Mouse (Mus musculus) left cerebral cortex, adult 11 months (tissue): ENCODE measurements around the gene Lhx5.
A peak's percentile ranks its signal among the peaks of the same experiment; 100 is the strongest.

Experiments
- DNase-seq: peaks from one replicate; pipeline ENCODE4 v3.0.0; 2022; ENCODE audit warnings: low spot score

The Lhx5 gene

DNA sequence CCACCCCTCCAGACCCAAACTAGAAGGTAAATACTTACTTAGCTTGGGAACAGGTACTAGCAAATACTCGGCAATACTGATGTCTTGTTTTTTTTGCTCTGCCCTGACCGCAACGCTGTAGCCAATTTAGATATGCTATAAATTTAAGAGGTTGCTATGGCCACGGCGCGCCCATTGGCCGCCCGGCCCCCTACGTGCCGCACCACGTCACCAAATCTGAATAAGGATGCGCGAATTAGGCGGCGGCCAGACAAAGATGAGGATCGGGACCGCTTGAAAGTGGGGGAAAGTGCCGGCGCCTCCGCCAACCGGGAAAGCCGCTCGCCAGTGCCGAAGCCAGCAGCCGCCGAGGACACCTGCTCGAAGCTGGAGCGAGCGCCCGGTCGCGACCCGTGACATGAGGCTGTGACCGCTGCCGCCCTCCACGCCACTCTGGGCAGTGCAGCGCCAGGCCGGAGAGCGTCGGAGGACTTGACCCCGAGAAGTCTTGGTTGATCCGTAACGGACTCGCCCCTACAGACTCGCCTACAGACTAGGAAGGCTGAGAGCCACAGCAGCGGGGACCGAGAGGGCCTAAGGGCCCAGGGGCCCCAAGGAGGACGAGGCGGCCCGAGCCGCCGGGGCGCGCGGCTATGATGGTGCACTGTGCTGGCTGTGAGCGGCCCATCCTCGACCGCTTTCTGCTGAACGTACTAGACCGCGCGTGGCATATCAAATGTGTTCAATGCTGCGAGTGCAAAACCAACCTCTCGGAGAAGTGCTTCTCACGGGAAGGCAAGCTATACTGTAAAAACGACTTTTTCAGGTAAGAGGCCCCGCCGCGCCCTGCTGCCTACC, at the start of gene Lhx5:
Gene Lhx5, plus strand, starts transcription at position 51 of the 837 bp plus-strand sequence.
- DNase-seq: no peak

DNA sequence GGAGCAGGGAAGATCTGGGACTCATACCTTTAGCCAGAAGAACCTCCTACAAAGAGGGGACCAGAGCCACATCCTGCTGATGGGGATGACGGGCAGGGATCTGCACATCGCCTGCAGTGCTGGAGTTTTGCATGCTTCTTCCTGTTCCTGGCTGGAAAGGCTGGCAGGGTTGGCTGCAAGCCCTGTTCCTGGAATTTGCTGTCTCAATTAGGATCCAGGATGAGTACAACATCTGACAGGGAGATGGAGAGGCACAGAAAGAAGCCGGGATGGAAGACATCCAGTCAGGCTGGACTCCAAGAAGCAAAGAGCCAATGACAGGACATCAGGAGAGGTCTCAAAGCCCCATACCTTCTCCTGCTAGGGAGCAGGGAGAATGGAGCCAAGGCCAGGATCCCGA, 45.1 kb upstream of the Lhx5 start:
- no peak for DNase-seq

DNA sequence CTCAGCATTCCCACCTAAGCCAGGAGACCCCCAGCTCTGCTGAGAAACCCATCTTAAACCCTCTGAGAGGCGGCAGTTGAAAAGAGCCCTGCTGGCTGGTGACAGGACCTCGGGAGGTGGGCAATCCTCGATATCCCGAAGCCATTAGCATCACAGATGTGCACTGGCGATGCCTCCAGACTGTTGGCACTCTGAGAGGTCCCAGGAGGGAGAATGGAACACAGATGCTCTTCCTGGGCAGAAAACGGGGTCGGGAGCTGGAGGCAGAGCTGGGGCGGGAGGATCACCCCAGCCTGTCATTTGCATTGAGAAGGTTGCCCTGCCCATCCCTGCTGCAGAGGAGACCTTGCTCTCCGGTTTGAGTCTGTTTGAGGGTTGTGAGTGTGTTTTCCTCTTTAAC, 42.7 kb upstream of the Lhx5 start:
- no peak for DNase-seq

- DNase-seq: no peak
Measured at GRCm38 (mm10) chr5:120389973-120390372, 41.5 kb upstream of the Lhx5 start.

GRCm38 (mm10) chr5:120393871-120394667, 37.4 kb upstream of the Lhx5 start:
- no peak for DNase-seq

- DNase-seq: no peak
Measured at GRCm38 (mm10) chr5:120397988-120398387, 33.5 kb upstream of the Lhx5 start.

- DNase-seq: no peak
Measured at GRCm38 (mm10) chr5:120404831-120405591, 26.5 kb upstream of the Lhx5 start.

DNA sequence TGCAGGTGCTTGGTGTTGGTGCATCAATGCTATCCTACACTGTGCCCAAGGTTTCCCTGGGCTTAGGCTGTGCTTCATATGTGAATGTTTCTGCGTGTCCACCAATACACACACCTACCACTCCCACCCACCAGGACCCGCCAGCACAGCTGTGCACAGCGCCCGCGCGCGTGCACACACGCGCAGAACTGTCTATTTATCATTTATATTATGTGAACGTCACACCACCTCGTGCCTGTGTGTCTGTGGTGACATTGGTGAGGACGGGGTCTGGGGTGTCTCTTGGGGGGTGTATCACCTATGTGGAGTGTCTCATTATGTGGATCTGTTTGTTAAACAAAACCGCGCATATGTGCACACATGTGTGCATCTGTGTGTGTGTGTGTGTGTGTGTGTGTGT, 22.6 kb upstream of the Lhx5 start:
- no peak for DNase-seq

- DNase-seq: peak; percentile 47
Measured at GRCm38 (mm10) chr5:120409385-120410378, 21.8 kb upstream of the Lhx5 start.

DNA sequence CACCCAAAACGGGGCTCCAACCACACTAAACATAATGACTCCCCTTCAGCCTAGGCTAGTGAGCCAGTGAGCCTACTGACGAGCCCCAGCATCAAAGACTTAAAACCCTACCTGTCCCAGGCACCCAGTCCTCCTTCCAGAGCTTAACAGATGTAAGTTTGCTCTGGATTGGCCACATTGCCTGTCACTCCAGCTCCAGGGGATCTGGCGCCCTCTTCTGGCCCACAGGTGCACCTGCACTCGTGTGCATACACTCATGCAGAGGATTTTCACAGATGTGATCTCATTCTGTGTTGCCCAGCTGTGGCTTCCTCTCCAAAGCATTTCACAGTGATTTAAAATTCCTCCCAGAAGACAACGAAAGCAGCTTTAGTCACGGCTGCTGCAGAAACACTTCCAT, 18.1 kb upstream of the Lhx5 start:
- DNase-seq: no peak

- no peak for DNase-seq
Measured at GRCm38 (mm10) chr5:120420106-120420505, 11.4 kb upstream of the Lhx5 start.

GRCm38 (mm10) chr5:120424039-120424438, 7.5 kb upstream of the Lhx5 start:
- DNase-seq: no peak

- DNase-seq: no peak
Measured at GRCm38 (mm10) chr5:120424657-120425056, 6.8 kb upstream of the Lhx5 start.

- no peak for DNase-seq
Measured at GRCm38 (mm10) chr5:120425711-120426110, 5.8 kb upstream of the Lhx5 start.

DNA sequence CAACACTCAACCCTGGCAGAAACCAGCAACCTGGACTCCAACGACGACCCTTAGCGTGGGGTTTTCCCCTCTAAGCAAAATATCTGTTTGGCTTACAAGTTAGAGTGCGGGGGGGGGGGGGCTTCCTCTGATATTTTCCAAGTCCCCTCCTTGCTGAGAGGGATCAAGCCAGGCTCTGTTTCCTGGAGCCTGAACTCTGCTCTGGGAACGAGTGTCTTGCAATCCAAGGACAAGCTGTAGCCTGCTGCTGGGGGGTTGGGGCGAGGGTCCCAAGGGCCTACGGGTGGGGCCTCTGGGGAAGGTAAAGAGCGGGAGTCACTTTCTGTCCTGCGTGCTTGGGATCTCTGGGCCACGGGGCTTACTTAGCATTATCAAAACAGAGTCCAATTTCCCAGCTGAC, 4.9 kb upstream of the Lhx5 start:
- DNase-seq: no peak

- DNase-seq: no peak
Measured at GRCm38 (mm10) chr5:120427451-120427938, 4.0 kb upstream of the Lhx5 start.

DNA sequence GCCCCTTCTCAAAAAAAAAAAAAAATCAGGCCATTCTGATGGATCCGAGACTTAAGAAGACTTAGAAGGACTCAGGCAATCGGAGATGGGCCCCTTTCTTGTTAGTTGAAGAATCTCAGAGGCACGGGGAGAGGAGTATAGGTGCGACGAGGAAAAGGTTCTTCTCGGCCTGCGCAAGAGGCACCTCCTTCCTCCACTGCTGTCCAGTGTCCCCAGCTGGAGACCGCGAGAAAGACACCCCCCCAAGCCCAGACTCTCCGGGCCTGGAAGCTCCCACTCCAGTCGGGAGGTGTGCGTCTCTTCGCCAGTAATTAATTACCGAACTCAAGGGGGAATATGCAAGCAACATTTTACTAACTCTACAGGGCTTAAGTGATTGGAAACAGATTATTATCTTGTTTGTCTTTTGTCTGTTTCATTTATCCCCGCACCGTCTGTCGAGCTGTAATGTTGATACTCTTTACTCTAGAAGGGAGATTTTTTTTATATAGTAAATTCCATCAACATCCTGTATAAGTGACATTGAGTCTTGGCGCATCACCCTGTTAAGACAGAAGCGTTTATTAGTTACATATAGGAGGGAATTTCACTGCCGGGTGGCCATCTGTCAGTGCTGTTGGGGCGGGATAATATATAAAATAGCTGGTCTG, 3.2 kb upstream of the Lhx5 start:
- no peak for DNase-seq

GRCm38 (mm10) chr5:120428990-120429389, 2.5 kb upstream of the Lhx5 start:
- no peak for DNase-seq

- DNase-seq: no peak
Measured at GRCm38 (mm10) chr5:120429692-120430091, 1.8 kb upstream of the Lhx5 start.

- no peak for DNase-seq
Measured at GRCm38 (mm10) chr5:120431001-120431583, 407 bp upstream of the Lhx5 start.
